In the genomic region with DNA sequence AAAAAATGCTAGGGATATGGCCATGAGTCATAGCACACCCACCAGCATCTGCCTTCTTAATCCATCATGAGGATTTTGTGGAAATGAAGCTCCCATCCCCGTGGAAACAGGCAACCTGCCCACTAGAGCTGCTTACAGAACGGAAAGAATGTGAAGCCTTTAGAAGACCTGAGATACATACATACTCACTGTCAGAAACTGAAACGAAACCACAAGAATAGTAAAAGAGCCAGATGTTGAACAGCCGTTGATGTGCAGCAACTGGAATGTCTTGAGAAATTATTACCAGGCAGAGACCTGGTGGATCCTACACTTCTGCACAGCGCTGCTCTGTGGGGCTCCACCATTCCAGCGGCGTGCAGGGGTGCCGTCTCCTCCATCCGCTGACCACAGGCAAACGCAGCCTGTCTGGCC, we compare ENCODE assay signal across 11 mouse cellular contexts.
DNase-seq lines count a peak whose midpoint lies in the region; ATAC-seq and TF ChIP-seq lines count a peak whose summit lies in the region.
"Had no signal": no experiment of that assay in that cellular context is flagged by ENCODE, and none has a peak within 500 bp of the region (broad histone marks: within the 10 kb centered on the region; RNA-seq: fewer than 3 reads in every experiment).

No protein-coding gene starts in this region.

- no peak overlapping the region for H3K9ac ChIP-seq in hindbrain, postnatal 0 days (replicated peaks; ENCODE audit: low read length)
- H3K9ac ChIP-seq: midbrain, embryonic 12.5 days had no signal

- intact Hi-C loops in left cerebral cortex, postnatal 4 days (cut with DNase I), result no loop called here

- H3K27me3 ChIP-seq in hindbrain, postnatal 0 days (ENCODE audit: insufficient read depth, low read length), result no peaks in the 10 kb centered on the region
- H3K27me3 ChIP-seq: midbrain, embryonic 12.5 days had no signal

- no peaks in the 10 kb centered on the region for H3K9me3 ChIP-seq in hindbrain, postnatal 0 days (ENCODE audit: low read length)
- H3K9me3 ChIP-seq: G1E; midbrain, embryonic 12.5 days had no signal

- ATAC-seq in hindbrain, postnatal 0 days, result no peak

- H3K4me1 ChIP-seq in hindbrain, postnatal 0 days (ENCODE audit: insufficient read depth, low read length), result no peaks in the 10 kb centered on the region
- H3K4me1 ChIP-seq: midbrain, embryonic 12.5 days had no signal

- H3K4me3 ChIP-seq in hindbrain, postnatal 0 days (ENCODE audit: low read length), result no peak overlapping the region
- H3K4me3 ChIP-seq: midbrain, embryonic 12.5 days had no signal

- peak; percentile 47 for DNase-seq in left cerebral cortex, adult 11 months (ENCODE audit: low spot score)
- DNase-seq in left cerebral cortex, postnatal 4 days, result no peak
- DNase-seq in fibroblast of lung, adult 2 months (ENCODE audit: low read depth), result peak; percentile 50
- peak; percentile 31 to 59 for DNase-seq in layer of hippocampus, postnatal 25 days (ENCODE audit: extremely low spot score in 1 of 2, low spot score in 1 of 2)
- peak; percentile 73 to 77 for DNase-seq in right cerebral cortex, postnatal 36 days (ENCODE audit: low spot score in 2 of 2)
- DNase-seq in adrenal gland, adult 2 months, result no peak
- DNase-seq in hindbrain, postnatal 0 days (ENCODE audit: low spot score), result no peak
- DNase-seq in cerebellum, postnatal 4 days (ENCODE audit: low spot score in 2 of 2), result no peak
- DNase-seq: kidney, adult 9 months had no signal

- no peaks in the 10 kb centered on the region for H3K36me3 ChIP-seq in hindbrain, postnatal 0 days (ENCODE audit: insufficient read depth, low read length)
- H3K36me3 ChIP-seq: G1E; midbrain, embryonic 12.5 days had no signal

- no peak for TF ChIP-seq CTCF in hindbrain, postnatal 0 days (IDR thresholded peaks at IDR 0.05; ENCODE audit: low read depth)

- WGBS in hindbrain, postnatal 0 days, result 67% methylated on average over 10 of the region's 10 CpGs

- H3K4me2 ChIP-seq in hindbrain, postnatal 0 days (ENCODE audit: low read depth, low read length), result no peak overlapping the region
- H3K4me2 ChIP-seq: midbrain, embryonic 12.5 days had no signal

- no peak overlapping the region for H3K27ac ChIP-seq in hindbrain, postnatal 0 days
- H3K27ac ChIP-seq: midbrain, embryonic 12.5 days had no signal

Comparison
In these comparisons a context has a peak if more than half of its experiments do, and no peak if none do; other contexts are left out.
1. DNase-seq: peak in left cerebral cortex, adult 11 months (single experiment), fibroblast of lung, adult 2 months (single experiment), layer of hippocampus, postnatal 25 days (2 of 2) and right cerebral cortex, postnatal 36 days (2 of 2); none in left cerebral cortex, postnatal 4 days (single experiment), adrenal gland, adult 2 months (single experiment), hindbrain, postnatal 0 days (single experiment) and cerebellum, postnatal 4 days (0 of 2).